Mouse (Mus musculus) bone marrow, adult 2 months (tissue): ENCODE data around the gene Spock2.

Experiments
- CTCF ChIP-seq: fragments of 200-500 bp; IDR thresholded peaks from 2 replicates; pipeline ENCODE4 v1.5.1; 2011; ENCODE audit warnings: low read length, control low read depth; ENCODE audit not compliant: control insufficient read depth, insufficient read depth
- POLR2A ChIP-seq: fragments of 200-500 bp; IDR thresholded peaks from 2 replicates; pipeline ENCODE4 v1.6.1; 2011; ENCODE audit warnings: low read depth, mild to moderate bottlenecking, control low read depth, low read length, borderline replicate concordance; ENCODE audit not compliant: control insufficient read depth

- TF ChIP-seq POLR2A (no peak), CTCF (no peak)
Observed at GRCm38 (mm10) chr10:60096302-60096701, 9.7 kb upstream of the Spock2 start.
